Mouse (Mus musculus): ENCODE results near the gene Wapl. TPM values are rescaled to one million over a fixed set of nuclear protein-coding genes. Genes with fewer than 3 reads are reported as not detected.

Wapl gene
- polyA plus RNA-seq, 1 experiment = 97.6 TPM

- Histone ChIP-seq H3K27ac (ENCODE audit: insufficient read depth, low read depth, low read length) (no peak overlapping the region), H3K4me3 (ENCODE audit: insufficient read depth, low read depth, low read length) (no peak overlapping the region), H3K4me1 (ENCODE audit: control insufficient read depth, insufficient read depth, low read length) (no peaks in the 10 kb centered on the region)
- 89% methylated on average over 12 of the region's 12 CpGs for WGBS
- TF ChIP-seq CTCF (IDR thresholded peaks at IDR 0.05; ENCODE audit: insufficient read depth, low read depth, low read length) (no peak), POLR2A (IDR thresholded peaks at IDR 0.05; ENCODE audit: insufficient read depth, low read depth, low read length) (no peak)
Measured at GRCm38 (mm10) chr14:34776719-34777385, 103.1 kb downstream of the Wapl start.

- TF ChIP-seq POLR2A (IDR thresholded peaks at IDR 0.05; ENCODE audit: insufficient read depth, low read depth, low read length) (no peak), CTCF (IDR thresholded peaks at IDR 0.05; ENCODE audit: insufficient read depth, low read depth, low read length) (peak; percentile 70)
- Histone ChIP-seq H3K27ac (ENCODE audit: insufficient read depth, low read depth, low read length) (no peak overlapping the region), H3K4me3 (ENCODE audit: insufficient read depth, low read depth, low read length) (no peak overlapping the region), H3K4me1 (ENCODE audit: control insufficient read depth, insufficient read depth, low read length) (no peaks in the 10 kb centered on the region)
- WGBS = 19% methylated on average over 10 of the region's 10 CpGs
Measured at GRCm38 (mm10) chr14:34777810-34778209, 104.1 kb downstream of the Wapl start.

GRCm38 (mm10) chr14:34778760-34779159 is 105.0 kb downstream of the Wapl start:
- 92% methylated on average over 7 of the region's 7 CpGs for WGBS
- no peaks in the 10 kb centered on the region for H3K4me1 ChIP-seq (ENCODE audit: control insufficient read depth, insufficient read depth, low read length)
- H3K4me3 ChIP-seq (ENCODE audit: insufficient read depth, low read depth, low read length) = no peak overlapping the region
- no peak overlapping the region for H3K27ac ChIP-seq (ENCODE audit: insufficient read depth, low read depth, low read length)
- no peak for TF ChIP-seq CTCF (IDR thresholded peaks at IDR 0.05; ENCODE audit: insufficient read depth, low read depth, low read length)
- no peak for TF ChIP-seq POLR2A (IDR thresholded peaks at IDR 0.05; ENCODE audit: insufficient read depth, low read depth, low read length)

- no peak overlapping the region for H3K27ac ChIP-seq (ENCODE audit: insufficient read depth, low read depth, low read length)
- H3K4me3 ChIP-seq (ENCODE audit: insufficient read depth, low read depth, low read length) = no peak overlapping the region
- WGBS = 89% methylated on average over 1 of the region's 1 CpGs
- H3K4me1 ChIP-seq (ENCODE audit: control insufficient read depth, insufficient read depth, low read length) = no peaks in the 10 kb centered on the region
- TF ChIP-seq POLR2A (IDR thresholded peaks at IDR 0.05; ENCODE audit: insufficient read depth, low read depth, low read length) (no peak), CTCF (IDR thresholded peaks at IDR 0.05; ENCODE audit: insufficient read depth, low read depth, low read length) (no peak)
Measured at GRCm38 (mm10) chr14:34793406-34794037, 119.8 kb downstream of the Wapl start.

Other genes starting within 250 kb of the Wapl start
- gene Bmpr1a, start 170.6 kb upstream of the Wapl start, polyA plus RNA-seq (2012; ENCODE audit: insufficient read depth, insufficient read length, low replicate concordance, missing spikeins) = not detected in 2 replicates
- gene 9230112D13Rik, start 151.1 kb upstream of the Wapl start, polyA plus RNA-seq (2012; ENCODE audit: insufficient read depth, insufficient read length, low replicate concordance, missing spikeins) = not detected in 2 replicates
- not detected in 2 replicates for gene Ldb3, start 85.2 kb upstream of the Wapl start, polyA plus RNA-seq (2012; ENCODE audit: insufficient read depth, insufficient read length, low replicate concordance, missing spikeins)
- gene Opn4, start 73.8 kb upstream of the Wapl start, polyA plus RNA-seq (2012; ENCODE audit: insufficient read depth, insufficient read length, low replicate concordance, missing spikeins) = not detected in 2 replicates
- not detected in 2 replicates for gene Grid1, start 146.2 kb downstream of the Wapl start, polyA plus RNA-seq (2012; ENCODE audit: insufficient read depth, insufficient read length, low replicate concordance, missing spikeins)

All from olfactory bulb, adult 2 months (tissue).